Mouse (Mus musculus) liver, postnatal 0 days (tissue): ENCODE results near the gene Ppp5c. TPM values are rescaled to one million over a fixed set of nuclear protein-coding genes. Genes with fewer than 3 reads are reported as not detected.
A peak's percentile ranks its signal among the peaks of the same experiment; 100 is the strongest.
"Not testable (repeated sequence)": the region's sequence is repeated elsewhere in the genome, so short reads cannot be mapped to it uniquely, and the experiment has no call there.

Experiments
- ATAC-seq: fragments of 200-750 bp; cut with Nextera tagmentation; 2 replicates; pipeline ENCODE4 v1.8.0; 2017; ENCODE audit warnings: mild to moderate bottlenecking, moderate library complexity
- DNase-seq: peaks from one replicate; pipeline ENCODE4 v3.0.0-alpha.2; 2016
- H3K27ac ChIP-seq: fragments of 300-500 bp; sonication (generic); 2 replicates; pipeline ENCODE4 v1.5.1; 2014; ENCODE audit warnings: antibody characterized with exemption, moderate library complexity, mild to moderate bottlenecking, low read depth
- H3K27me3 ChIP-seq: fragments of 300-500 bp; sonication (generic); 2 replicates; pipeline ENCODE4 v1.6.1; 2014; ENCODE audit warnings: low read length, control low read depth, mixed read lengths; ENCODE audit not compliant: insufficient read depth
- H3K36me3 ChIP-seq: fragments of 300-500 bp; sonication (generic); replicated peaks from 2 replicates; pipeline ENCODE4 v1.6.1; 2014; ENCODE audit warnings: mild to moderate bottlenecking, control low read depth, low read length, moderate library complexity, mixed read lengths; ENCODE audit not compliant: insufficient read depth
- H3K4me1 ChIP-seq: fragments of 300-500 bp; sonication (generic); 2 replicates; pipeline ENCODE4 v1.6.1; 2014; ENCODE audit warnings: antibody characterized with exemption, mild to moderate bottlenecking, control low read depth; ENCODE audit not compliant: insufficient read depth
- H3K4me2 ChIP-seq: fragments of 300-500 bp; sonication (generic); 2 replicates; pipeline ENCODE4 v1.6.1; 2014; ENCODE audit warnings: low read depth, mild to moderate bottlenecking, low read length, moderate library complexity, mixed read lengths
- H3K4me3 ChIP-seq: fragments of 300-500 bp; sonication (generic); 2 replicates; pipeline ENCODE4 v1.5.1; 2014; ENCODE audit warnings: low read depth, low read length
- H3K9ac ChIP-seq: fragments of 300-500 bp; sonication (generic); replicated peaks from 2 replicates; pipeline ENCODE4 v1.6.1; 2014; ENCODE audit warnings: mild to moderate bottlenecking, moderate library complexity
- H3K9me3 ChIP-seq: fragments of 300-500 bp; sonication (generic); 2 replicates; pipeline ENCODE4 v1.6.1; 2016; ENCODE audit warnings: mild to moderate bottlenecking, control low read depth, low read length, mixed read lengths
- CTCF ChIP-seq: sonication (generic); IDR thresholded peaks from 2 replicates; pipeline ENCODE4 v1.5.1; 2016; ENCODE audit warnings: antibody characterized with exemption, low read depth
- EP300 ChIP-seq: IDR thresholded peaks from 2 replicates; pipeline ENCODE4 v1.6.1; 2016; ENCODE audit warnings: antibody characterized with exemption, low read depth, mild to moderate bottlenecking
- WGBS: fragments of 180-500 bp; shearing (Covaris S2); extraction: QIAGEN DNeasy Blood & Tissue Kit; methylation state at CpG from one replicate; pipeline ENCODE4 v1.1.7; 2014; ENCODE audit not compliant: insufficient replicate concordance; 5-methylcytosine and 5-hydroxymethylcytosine counted together
- polyA plus RNA-seq: library from polyadenylated mRNA; unstranded; fragments of >200 nt; fragmentation: Nextera tagmentation; extraction: Ambion mirVana; gene quantifications from 2 replicates; pipeline ENCODE4 v1.2.1, GENCODE M21; 2015

The Ppp5c gene
- 26.9 and 32.1 TPM in 2 replicates for polyA plus RNA-seq

- Histone ChIP-seq H3K4me2 (peak within 1 kb of the TSS; percentile 84), H3K36me3 (peaks cover 12% of the 10 kb centered on the region; the same call in 1 of the 2 replicates), H3K9ac (peak within 1 kb of the TSS; percentile 85), H3K27me3 (no peaks in the 10 kb centered on the region), H3K9me3 (no peaks in the 10 kb centered on the region), H3K4me3 (peak within 1 kb of the TSS; percentile 92), H3K4me1 (peaks cover 51% of the 10 kb centered on the region), H3K27ac (peak within 1 kb of the TSS; percentile 88)
- TF ChIP-seq CTCF (no peak), EP300 (no peak)
- under 1% methylated on average over 54 of the region's 58 CpGs for WGBS
- peak; percentile 93 for DNase-seq
- peak; percentile 82 for ATAC-seq
Measured at GRCm38 (mm10) chr7:17027588-17028343, at the start of gene Ppp5c. Gene Ppp5c, minus strand, starts transcription at chr7:17027924.

GRCm38 (mm10) chr7:17076542-17076941, 48.8 kb upstream of the Ppp5c start:
- H3K27ac ChIP-seq, result no peak overlapping the region
- TF ChIP-seq CTCF, result no peak
- TF ChIP-seq EP300, result no peak
- H3K9me3 ChIP-seq, result no peaks in the 10 kb centered on the region
- DNase-seq, result no peak
- no peak overlapping the region for H3K9ac ChIP-seq
- ATAC-seq, result no peak
- H3K4me1 ChIP-seq, result peaks cover 2% of the 10 kb centered on the region; the same call in 1 of the 2 replicates
- no peaks in the 10 kb centered on the region for H3K36me3 ChIP-seq
- no peaks in the 10 kb centered on the region for H3K27me3 ChIP-seq
- no peak overlapping the region for H3K4me2 ChIP-seq
- 80% methylated on average over 1 of the region's 1 CpGs for WGBS
- H3K4me3 ChIP-seq, result no peak overlapping the region

- H3K4me2 ChIP-seq, result peak within 1 kb of the TSS; percentile 61
- H3K4me3 ChIP-seq, result 0 out of 2 replicates have a peak within 1 kb of the TSS, but pooled peaks have one; percentile 7
- H3K9ac ChIP-seq, result no peak within 1 kb of the TSS
- DNase-seq (peak; percentile 77), ATAC-seq (peak; percentile 98)
- peak; percentile 98 for TF ChIP-seq CTCF
- TF ChIP-seq EP300, result peak; percentile 86
- 43% methylated on average over 23 of the region's 23 CpGs for WGBS
- peaks cover 2% of the 10 kb centered on the region; the same call in 1 of the 2 replicates for H3K4me1 ChIP-seq
- no peaks in the 10 kb centered on the region for H3K27me3 ChIP-seq
- no peaks in the 10 kb centered on the region for H3K9me3 ChIP-seq
- no peaks in the 10 kb centered on the region for H3K36me3 ChIP-seq
- peak within 1 kb of the TSS; percentile 77 for H3K27ac ChIP-seq
Measured at GRCm38 (mm10) chr7:17073904-17074615, 46.3 kb upstream of the Ppp5c start, which contains the start of gene Psg16. Gene Psg16, plus strand, starts transcription at chr7:17074040.

- Histone ChIP-seq H3K9ac (no peak overlapping the region), H3K27me3 (no peaks in the 10 kb centered on the region), H3K4me3 (no peak overlapping the region), H3K9me3 (no peaks in the 10 kb centered on the region), H3K4me2 (peak overlapping the region; percentile 61; the same call in 1 of the 2 replicates), H3K4me1 (peaks cover 2% of the 10 kb centered on the region; the same call in 1 of the 2 replicates), H3K27ac (0 out of 2 replicates have a peak overlapping the region, but pooled peaks have one; percentile 77), H3K36me3 (no peaks in the 10 kb centered on the region)
- WGBS, result 51% methylated on average over 5 of the region's 5 CpGs
- DNase-seq (no peak), ATAC-seq (no peak)
- TF ChIP-seq CTCF (no peak), EP300 (no peak)
Measured at GRCm38 (mm10) chr7:17073513-17073903, 45.8 kb upstream of the Ppp5c start.

GRCm38 (mm10) chr7:17067651-17068050, 39.9 kb upstream of the Ppp5c start:
- peaks cover 14% of the 10 kb centered on the region for H3K4me1 ChIP-seq
- not testable (repeated sequence) for H3K9ac ChIP-seq, H3K27me3 ChIP-seq, DNase-seq, H3K4me3 ChIP-seq, H3K36me3 ChIP-seq, H3K27ac ChIP-seq, ATAC-seq, H3K9me3 ChIP-seq, H3K4me2 ChIP-seq
- WGBS, result 59% methylated on average over 5 of the region's 5 CpGs

GRCm38 (mm10) chr7:17067000-17067399, 39.3 kb upstream of the Ppp5c start:
- Histone ChIP-seq H3K27ac (no peak overlapping the region), H3K4me3 (no peak overlapping the region), H3K9ac (no peak overlapping the region), H3K4me1 (peaks cover 20% of the 10 kb centered on the region), H3K9me3 (no peaks in the 10 kb centered on the region), H3K36me3 (no peaks in the 10 kb centered on the region), H3K4me2 (no peak overlapping the region), H3K27me3 (no peaks in the 10 kb centered on the region)
- DNase-seq, result no peak
- ATAC-seq, result no peak
- TF ChIP-seq CTCF, result no peak
